Mouse (Mus musculus) ES-Bruce4 (cell line): ENCODE results near the gene Ptprg. TPM values are rescaled to one million over a fixed set of nuclear protein-coding genes. Genes with fewer than 3 reads are reported as not detected.

Source experiments
- H3K27ac ChIP-seq: 2 replicates; pipeline ENCODE4 v1.5.1; 2012; ENCODE audit warnings: low read length, inconsistent platforms; ENCODE audit not compliant: insufficient read depth
- H3K27me3 ChIP-seq: 2 replicates; pipeline ENCODE4 v1.6.1; 2012; ENCODE audit warnings: mild to moderate bottlenecking, low read length, inconsistent platforms; ENCODE audit not compliant: control insufficient read depth, poor library complexity, insufficient read depth, severe bottlenecking
- H3K36me3 ChIP-seq: 2 replicates; pipeline ENCODE4 v1.6.1; 2012; ENCODE audit warnings: inconsistent platforms, mild to moderate bottlenecking, low read length, moderate library complexity; ENCODE audit not compliant: control insufficient read depth, poor library complexity, insufficient read depth, severe bottlenecking
- H3K4me1 ChIP-seq: one replicate; pipeline ENCODE4 v1.8.1; 2011; ENCODE audit warnings: low read length; ENCODE audit not compliant: control insufficient read depth, insufficient read depth
- H3K4me3 ChIP-seq: 2 replicates; pipeline ENCODE4 v1.5.1; 2011; ENCODE audit warnings: low read depth, mild to moderate bottlenecking, low read length
- H3K9ac ChIP-seq: 2 replicates; pipeline ENCODE4 v1.6.1; 2012; ENCODE audit warnings: low read depth, mild to moderate bottlenecking, inconsistent platforms; ENCODE audit not compliant: poor library complexity, severe bottlenecking
- H3K9me3 ChIP-seq: replicated peaks from 2 replicates; pipeline ENCODE4 v1.6.1; 2012; ENCODE audit warnings: mild to moderate bottlenecking, low read length, inconsistent platforms; ENCODE audit not compliant: control insufficient read depth, poor library complexity, insufficient read depth, severe bottlenecking
- CTCF ChIP-seq: IDR thresholded peaks from one replicate; pipeline ENCODE4 v1.8.1; 2011; ENCODE audit warnings: low read depth, low read length
- EP300 ChIP-seq: IDR thresholded peaks from 2 replicates; pipeline ENCODE4 v1.6.1; 2011; ENCODE audit warnings: low read depth, low read length; ENCODE audit not compliant: insufficient read depth
- POLR2A ChIP-seq: IDR thresholded peaks from one replicate; pipeline ENCODE4 v1.8.1; 2011; ENCODE audit warnings: low read length; ENCODE audit not compliant: insufficient read depth
- polyA plus RNA-seq: library from polyadenylated mRNA; stranded (reverse); fragments of >200 nt; gene quantifications from 2 replicates; pipeline ENCODE4 v1.2.4, GENCODE M21; 2011; ENCODE audit warnings: low read depth; ENCODE audit not compliant: missing spikeins, insufficient read depth, insufficient read length

The Ptprg gene
- polyA plus RNA-seq, 1 experiment = 27.4 TPM

DNA sequence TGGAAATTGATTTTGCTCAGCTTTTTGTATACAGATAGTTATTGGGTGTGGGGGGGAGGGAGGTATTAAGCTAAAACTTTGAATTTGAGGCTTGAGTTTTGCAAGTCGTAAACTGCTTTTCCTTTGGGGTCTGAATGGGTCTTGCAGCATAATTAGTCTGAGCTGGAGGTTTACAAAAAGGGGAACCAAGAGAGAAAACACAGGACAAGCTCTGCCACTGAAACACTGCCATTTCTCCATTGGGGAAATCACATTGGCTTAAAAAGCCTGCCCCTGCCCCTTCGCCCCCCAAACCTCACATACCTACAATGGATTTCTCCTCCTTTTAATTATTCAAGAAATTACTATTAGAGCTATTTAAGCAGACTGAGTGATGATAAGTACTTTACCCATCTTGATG, 156.0 kb downstream of the Ptprg start:
- Histone ChIP-seq H3K27ac (no peak overlapping the region), H3K4me3 (no peak overlapping the region), H3K9ac (no peak overlapping the region), H3K9me3 (no peaks in the 10 kb centered on the region), H3K36me3 (no peaks in the 10 kb centered on the region), H3K27me3 (no peaks in the 10 kb centered on the region), H3K4me1 (peaks cover 4% of the 10 kb centered on the region)
- TF ChIP-seq EP300 (no peak), POLR2A (no peak), CTCF (no peak)

DNA sequence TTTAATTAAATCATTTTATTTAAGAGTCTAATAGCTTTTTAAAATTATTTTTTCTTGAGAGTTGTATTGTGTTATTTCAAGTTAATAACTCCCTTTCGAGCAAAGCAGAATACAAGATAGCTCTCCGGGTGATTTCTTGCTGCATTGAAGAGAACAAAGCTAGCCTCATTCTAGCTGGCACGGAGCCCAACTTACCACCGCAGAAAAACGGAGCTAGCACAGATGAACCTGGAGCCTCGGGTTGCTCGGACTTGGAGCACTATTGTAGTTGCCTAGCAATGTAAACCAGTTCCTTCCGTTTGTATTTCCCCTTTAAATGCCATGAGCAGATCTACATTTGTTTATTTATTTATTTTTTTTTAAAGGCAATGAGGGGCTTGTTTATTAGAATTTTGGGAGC, 156.5 kb downstream of the Ptprg start:
- no peak overlapping the region for H3K27ac ChIP-seq
- H3K9me3 ChIP-seq = no peaks in the 10 kb centered on the region
- no peaks in the 10 kb centered on the region for H3K36me3 ChIP-seq
- H3K4me3 ChIP-seq = no peak overlapping the region
- H3K4me1 ChIP-seq = peaks cover 3% of the 10 kb centered on the region
- no peaks in the 10 kb centered on the region for H3K27me3 ChIP-seq
- TF ChIP-seq EP300 = no peak
- TF ChIP-seq POLR2A = no peak
- TF ChIP-seq CTCF = no peak
- no peak overlapping the region for H3K9ac ChIP-seq

DNA sequence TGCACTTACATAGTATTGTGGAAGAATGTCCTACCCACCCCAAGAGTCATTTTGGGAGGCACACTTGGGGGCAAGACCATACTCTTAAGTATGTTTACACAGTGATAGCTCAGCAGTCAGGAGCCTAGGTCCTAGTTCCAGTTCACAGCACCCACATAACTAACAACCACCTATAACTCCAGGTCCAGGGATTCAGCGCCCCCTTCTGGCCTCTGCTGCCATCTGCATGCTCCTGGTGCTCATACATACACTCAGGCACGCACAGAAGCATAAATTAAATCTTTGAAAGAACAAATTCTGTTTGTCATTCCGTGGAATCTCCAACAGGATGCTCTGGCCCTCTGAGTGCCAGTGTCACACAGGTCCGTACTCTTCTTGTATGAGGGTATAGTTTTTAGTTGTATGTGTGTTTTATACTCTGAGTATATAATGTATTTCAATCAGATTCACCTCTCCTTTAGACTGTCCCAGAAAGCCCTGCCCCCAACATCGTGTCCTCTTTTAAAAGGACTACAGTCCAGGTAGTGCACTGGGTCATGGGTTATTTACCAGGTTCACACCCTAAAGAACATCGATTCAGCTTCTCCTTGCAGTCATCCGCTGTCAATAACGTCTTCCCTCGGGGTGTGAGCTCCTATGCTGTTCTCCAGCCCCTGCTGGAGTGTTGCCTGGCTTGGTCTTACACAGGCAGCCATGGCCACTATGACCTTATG, 157.2 kb downstream of the Ptprg start:
- TF ChIP-seq POLR2A = no peak
- peak; percentile 41 for TF ChIP-seq CTCF
- no peak overlapping the region for H3K9ac ChIP-seq
- no peak overlapping the region for H3K4me3 ChIP-seq
- H3K4me1 ChIP-seq = peaks cover 2% of the 10 kb centered on the region
- H3K36me3 ChIP-seq = no peaks in the 10 kb centered on the region
- no peak overlapping the region for H3K27ac ChIP-seq
- H3K9me3 ChIP-seq = no peaks in the 10 kb centered on the region
- no peaks in the 10 kb centered on the region for H3K27me3 ChIP-seq

DNA sequence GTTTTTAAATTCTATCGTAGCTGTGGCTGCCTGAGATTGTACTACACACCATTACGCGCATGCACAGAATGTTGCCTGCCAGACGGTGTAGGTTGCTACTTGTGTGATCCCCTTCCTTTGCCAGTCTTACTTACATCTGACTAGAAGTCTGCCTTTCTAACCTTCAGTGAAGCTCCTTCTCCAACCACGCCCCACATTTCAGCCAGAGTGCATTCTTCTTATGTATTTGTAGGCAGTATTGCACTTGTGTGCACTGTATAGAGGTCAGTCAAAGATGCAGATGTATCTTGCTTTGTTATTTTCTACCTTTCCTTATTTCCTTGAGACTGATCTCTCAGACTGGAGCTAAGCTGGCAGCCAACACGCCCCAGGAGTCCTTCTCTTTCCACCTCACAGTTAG, 158.8 kb downstream of the Ptprg start:
- Histone ChIP-seq H3K4me1 (peaks cover 2% of the 10 kb centered on the region), H3K9me3 (no peaks in the 10 kb centered on the region)

DNA sequence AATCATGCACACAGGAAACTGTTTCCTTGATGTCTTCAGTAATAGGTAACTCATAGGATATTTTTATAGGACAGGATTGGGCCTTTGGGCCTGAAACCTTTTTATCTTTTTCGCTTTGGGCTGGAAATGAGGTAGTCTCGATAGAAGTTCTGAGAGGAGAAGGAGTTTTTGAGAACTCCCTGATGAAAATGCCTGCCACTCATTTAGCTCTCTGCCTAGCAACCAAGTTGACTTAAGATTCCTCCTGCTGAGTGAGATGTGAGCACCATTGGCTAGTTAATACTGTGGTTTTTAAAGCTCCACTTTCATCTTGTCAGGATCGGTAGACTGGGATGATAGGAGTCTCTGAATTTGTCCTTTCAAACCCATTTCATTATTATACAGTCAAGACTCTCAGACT, 162.9 kb downstream of the Ptprg start:
- no peaks in the 10 kb centered on the region for H3K27me3 ChIP-seq
- no peak overlapping the region for H3K27ac ChIP-seq
- H3K9me3 ChIP-seq = no peaks in the 10 kb centered on the region
- H3K4me3 ChIP-seq = no peak overlapping the region
- H3K36me3 ChIP-seq = no peaks in the 10 kb centered on the region
- H3K4me1 ChIP-seq = peaks cover 2% of the 10 kb centered on the region
- TF ChIP-seq EP300 (no peak), POLR2A (no peak), CTCF (no peak)
- no peak overlapping the region for H3K9ac ChIP-seq

More for the DNA sequence above, 158.8 kb downstream of the Ptprg start:
- TF ChIP-seq EP300 (no peak), CTCF (no peak), POLR2A (no peak)
- H3K27ac ChIP-seq = no peak overlapping the region
- no peak overlapping the region for H3K9ac ChIP-seq
- no peak overlapping the region for H3K4me3 ChIP-seq
- H3K36me3 ChIP-seq = no peaks in the 10 kb centered on the region
- H3K27me3 ChIP-seq = no peaks in the 10 kb centered on the region

DNA sequence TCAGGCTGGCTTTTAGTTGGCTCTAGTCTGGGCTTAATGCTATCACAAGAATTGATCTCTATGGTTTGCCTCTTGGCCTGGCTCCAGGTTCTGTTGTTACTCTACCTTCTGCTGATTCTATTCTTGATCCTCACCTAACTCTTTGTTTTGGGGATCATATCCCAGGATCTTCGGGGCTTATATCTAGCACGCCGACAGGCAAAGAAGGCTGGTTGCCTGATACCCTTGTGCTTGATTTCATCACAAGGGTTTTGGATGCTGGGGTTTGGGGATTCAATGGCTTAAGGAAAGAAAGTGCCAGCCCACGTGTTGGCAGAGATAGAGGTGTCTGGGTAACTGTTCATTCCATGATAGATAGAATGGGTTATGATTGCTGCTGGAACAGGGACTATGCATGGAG, 164.9 kb downstream of the Ptprg start:
- H3K4me1 ChIP-seq = no peaks in the 10 kb centered on the region
- H3K9me3 ChIP-seq = no peaks in the 10 kb centered on the region
- H3K27me3 ChIP-seq = no peaks in the 10 kb centered on the region
- no peak overlapping the region for H3K9ac ChIP-seq
- TF ChIP-seq EP300 = no peak
- TF ChIP-seq POLR2A = no peak
- no peak for TF ChIP-seq CTCF
- no peaks in the 10 kb centered on the region for H3K36me3 ChIP-seq
- H3K27ac ChIP-seq = no peak overlapping the region
- no peak overlapping the region for H3K4me3 ChIP-seq
